Mouse (Mus musculus) left cerebral cortex, postnatal 4 days (tissue): ENCODE measurements around the gene Gm10197. TPM values are rescaled to one million over a fixed set of nuclear protein-coding genes. Genes with fewer than 3 reads are reported as not detected.
"Not testable (repeated sequence)": the region's sequence is repeated elsewhere in the genome, so short reads cannot be mapped to it uniquely, and the experiment has no call there.

Source experiments
- DNase-seq: peaks from one replicate; pipeline ENCODE4 v3.0.0-alpha.2; 2022
- intact Hi-C: fragments of 180-260 bp; cut with DNase I; formaldehyde crosslinking; loops from one replicate; pipeline ENCODE4 v1.15.1; 2025
- total RNA-seq, 2 experiments: library from RNA; stranded (reverse); gene quantifications; 2 replicates each; pipeline ENCODE4 v1.2.3; 2021

Gene Gm10197
- not detected for total RNA-seq

GRCm38 (mm10) chr19:53371666-53372065 lies at the start of gene Gm10197:
Gene Gm10197, minus strand, starts transcription at chr19:53371766.
- intact Hi-C loops, result loop anchor here (10.0 kb wide), 1 partner anchor 367 kb away; no protein-coding TSS in a partner anchor

GRCm38 (mm10) chr19:53420924-53421582 lies 49.5 kb upstream of the Gm10197 start:
- intact Hi-C loops, result no loop called here

More at GRCm38 (mm10) chr19:53371666-53372065, at the start of gene Gm10197:
- DNase-seq, result no peak

GRCm38 (mm10) chr19:53419834-53420233 lies 48.3 kb upstream of the Gm10197 start:
- peak; percentile 73 for DNase-seq
- intact Hi-C loops, result no loop called here

More at GRCm38 (mm10) chr19:53420924-53421582, 49.5 kb upstream of the Gm10197 start:
- peak; percentile 55 for DNase-seq

DNA sequence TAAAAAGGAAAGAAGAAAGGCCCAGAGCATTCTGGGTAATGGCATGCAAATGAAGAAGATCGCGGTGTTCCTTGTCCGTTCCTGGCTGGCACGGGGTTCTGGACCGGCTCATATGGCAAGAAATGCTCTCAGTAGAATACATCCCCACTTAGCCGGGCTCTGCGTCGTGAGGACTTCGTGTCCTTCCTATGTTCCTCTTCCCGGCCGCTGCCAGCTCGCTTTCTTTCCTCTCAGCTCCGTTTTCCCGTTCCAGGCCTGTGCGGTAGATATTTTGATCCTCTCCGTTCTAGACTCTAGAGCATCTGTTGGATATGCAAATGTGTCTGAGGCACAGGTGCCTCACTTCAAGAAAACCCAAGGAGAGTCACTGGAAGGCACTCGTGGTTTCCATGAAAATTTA lies 43.6 kb upstream of the Gm10197 start:
- DNase-seq, result no peak
- intact Hi-C loops, result no loop called here

- intact Hi-C loops, result no loop called here
- no peak for DNase-seq
Measured at GRCm38 (mm10) chr19:53414650-53415049, 43.1 kb upstream of the Gm10197 start.

DNA sequence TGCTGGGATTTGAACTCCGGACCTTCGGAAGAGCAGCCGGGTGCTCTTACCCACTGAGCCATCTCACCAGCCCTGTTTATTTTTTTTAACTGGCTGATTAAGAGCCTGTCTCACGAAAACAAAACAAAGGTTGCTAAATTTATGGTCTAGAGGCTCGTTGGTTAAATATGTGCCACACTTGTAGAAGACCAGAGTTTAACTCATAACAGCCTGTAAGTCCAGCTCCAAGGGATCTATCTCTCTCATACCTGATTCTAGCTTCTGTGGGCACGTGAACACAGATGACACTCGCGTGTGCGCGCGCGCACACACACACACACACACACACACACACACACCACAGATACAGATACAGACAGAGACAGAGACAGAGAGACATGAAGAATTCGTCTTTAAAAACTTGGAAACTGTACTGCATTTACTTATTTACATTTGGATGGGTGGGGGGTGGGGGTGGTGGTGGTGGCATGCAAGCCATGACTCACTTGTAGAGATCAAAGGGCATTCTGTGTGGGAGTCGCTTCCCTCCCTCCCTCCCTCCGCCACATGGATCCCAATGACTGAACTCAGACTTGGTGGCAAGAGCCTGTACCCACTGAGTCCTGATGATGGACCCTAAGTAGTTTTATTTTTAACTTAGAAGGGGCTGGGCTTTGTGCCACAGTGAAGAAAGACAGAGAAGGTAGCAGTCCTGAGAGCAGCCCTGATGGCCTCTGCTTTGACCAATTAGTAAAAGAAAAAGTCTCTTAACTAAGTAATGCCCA lies 42.2 kb upstream of the Gm10197 start:
- intact Hi-C loops, result no loop called here
- no peak for DNase-seq

GRCm38 (mm10) chr19:53412149-53412848 lies 40.7 kb upstream of the Gm10197 start:
- intact Hi-C loops, result no loop called here
- no peak for DNase-seq

DNA sequence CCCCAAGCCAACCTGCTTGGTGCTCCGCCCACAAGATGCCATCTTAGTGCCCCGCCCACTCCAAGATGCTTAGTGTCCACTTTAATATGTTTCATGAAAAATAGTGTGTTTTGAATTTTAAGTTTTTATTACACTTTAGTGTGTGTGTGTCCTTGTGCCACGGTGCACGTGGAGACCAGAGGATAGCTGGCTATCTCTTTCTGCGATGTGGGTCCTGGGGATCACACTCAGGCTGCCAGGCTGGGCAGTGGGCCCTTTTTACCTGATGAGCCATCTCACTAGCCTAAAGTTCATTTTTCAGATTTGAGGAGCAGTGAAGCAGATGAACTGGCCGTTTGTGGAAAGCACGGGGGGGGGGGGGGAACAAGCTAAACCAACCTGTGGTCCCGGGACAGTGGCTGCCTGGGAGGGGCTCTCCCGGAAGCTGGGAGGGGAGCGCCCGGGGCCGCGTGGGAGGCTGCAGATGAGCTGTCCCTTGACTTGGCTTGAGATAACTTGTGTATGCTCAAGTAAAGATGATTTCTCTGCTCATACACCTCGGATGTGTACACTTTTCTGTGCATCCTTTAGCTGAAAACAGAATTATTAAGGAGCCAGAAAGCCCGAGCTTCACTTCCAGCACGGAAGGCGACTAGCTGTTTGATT lies 38.2 kb upstream of the Gm10197 start:
- intact Hi-C loops, result no loop called here
- no peak for DNase-seq

DNA sequence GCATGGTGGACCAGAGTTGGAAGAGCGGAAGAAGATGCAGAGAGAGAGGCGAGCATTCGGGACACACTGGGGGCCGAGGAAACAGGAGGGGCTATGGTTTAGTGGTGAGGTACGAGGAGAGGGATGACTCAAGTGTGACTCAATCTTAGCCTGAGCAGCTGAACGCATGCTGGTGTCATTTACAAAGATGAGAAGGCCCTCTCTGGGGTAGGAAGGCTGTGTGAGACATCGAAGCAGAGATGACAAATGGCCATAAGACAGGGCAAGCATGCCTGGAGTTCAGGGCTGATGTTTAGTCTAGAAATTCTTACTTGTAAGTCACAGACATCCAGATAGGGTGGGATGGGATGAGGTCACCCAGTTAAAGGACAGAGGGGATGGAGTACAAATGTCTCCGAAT lies 36.8 kb upstream of the Gm10197 start:
- intact Hi-C loops, result no loop called here
- DNase-seq, result no peak

DNA sequence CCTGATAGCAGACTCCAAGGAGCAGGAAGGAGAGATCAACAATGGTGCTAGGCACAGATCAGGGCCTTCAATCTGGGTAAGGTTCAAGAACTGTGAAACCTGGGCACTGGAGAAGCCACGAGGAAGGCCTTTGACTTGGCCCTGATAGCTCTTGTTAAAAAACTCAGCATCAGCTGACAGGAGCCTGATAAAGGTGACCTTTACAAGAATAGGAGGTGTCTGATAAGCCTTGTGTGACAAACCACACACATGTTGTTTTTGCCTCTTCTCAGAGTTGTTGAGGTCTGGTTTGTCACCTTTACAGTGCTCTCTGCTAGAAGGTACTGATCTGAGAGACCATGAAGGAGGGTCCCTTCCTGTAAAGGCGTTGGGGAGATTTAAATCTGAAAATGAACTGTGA lies 35.8 kb upstream of the Gm10197 start:
- no peak for DNase-seq
- intact Hi-C loops, result no loop called here

DNA sequence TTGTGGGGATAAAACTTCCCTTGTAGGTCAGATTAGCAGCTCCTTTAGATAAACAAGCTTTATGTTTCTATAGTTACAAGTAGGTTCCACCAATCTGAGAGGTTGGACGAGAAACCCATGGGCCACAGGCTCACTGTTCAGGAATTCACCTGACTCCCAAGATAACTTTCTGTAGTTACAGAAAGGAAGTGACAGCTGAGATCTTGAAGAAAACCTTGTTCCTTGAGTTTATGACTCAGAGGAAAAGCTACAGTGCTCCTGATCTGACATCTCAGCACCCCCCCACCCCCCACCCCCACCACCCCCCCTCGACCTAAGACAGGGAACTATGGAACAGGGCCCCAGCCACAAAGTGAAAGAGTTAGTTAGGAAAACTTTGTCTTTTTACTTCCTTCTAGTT lies 34.2 kb upstream of the Gm10197 start:
- no peak for DNase-seq
- intact Hi-C loops, result no loop called here

- intact Hi-C loops, result no loop called here
- peak; percentile 96 for DNase-seq
Measured at GRCm38 (mm10) chr19:53404837-53405356, 33.3 kb upstream of the Gm10197 start.

- intact Hi-C loops, result no loop called here
- DNase-seq, result peak; percentile 55
Measured at GRCm38 (mm10) chr19:53404219-53404836, 32.8 kb upstream of the Gm10197 start.

- no peak for DNase-seq
- intact Hi-C loops, result no loop called here
Measured at GRCm38 (mm10) chr19:53402741-53403432, 31.3 kb upstream of the Gm10197 start.

DNA sequence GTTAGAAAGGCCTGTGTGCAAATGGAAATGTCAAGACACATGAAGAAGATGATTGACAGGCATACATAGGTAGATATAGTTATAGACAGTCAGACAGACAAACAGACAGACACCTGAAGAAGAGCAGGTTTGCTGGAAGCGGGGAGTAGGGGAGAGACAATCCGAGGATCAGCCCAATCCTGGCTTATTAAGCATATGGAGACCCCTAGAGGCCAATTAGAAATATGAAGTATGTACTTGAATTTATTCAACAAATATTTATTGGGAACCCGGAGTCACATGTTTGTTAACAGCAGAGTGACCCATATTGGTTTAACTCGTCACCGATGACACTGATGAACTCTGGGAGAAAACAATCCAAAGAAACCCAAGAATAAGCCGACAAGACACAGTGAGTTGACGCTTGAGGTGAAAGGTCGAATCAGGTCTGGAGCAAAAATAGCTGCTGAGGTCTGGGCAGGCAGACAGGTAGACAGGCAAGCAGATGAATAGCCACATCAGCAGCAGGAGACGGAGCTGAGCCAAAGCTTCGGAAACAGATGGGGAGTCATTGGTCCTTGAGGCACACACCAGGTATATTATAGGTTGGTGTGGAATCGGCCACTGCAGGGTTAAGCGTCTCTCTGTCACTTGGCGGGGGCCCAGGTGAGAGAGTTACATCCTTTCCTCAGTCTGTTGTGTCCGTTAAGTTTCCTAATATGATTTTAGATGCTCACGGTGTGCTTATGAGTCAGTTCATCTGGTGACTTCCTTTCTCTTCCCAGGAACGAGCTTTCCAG lies 29.0 kb upstream of the Gm10197 start:
- no peak for DNase-seq
- intact Hi-C loops, result no loop called here

DNA sequence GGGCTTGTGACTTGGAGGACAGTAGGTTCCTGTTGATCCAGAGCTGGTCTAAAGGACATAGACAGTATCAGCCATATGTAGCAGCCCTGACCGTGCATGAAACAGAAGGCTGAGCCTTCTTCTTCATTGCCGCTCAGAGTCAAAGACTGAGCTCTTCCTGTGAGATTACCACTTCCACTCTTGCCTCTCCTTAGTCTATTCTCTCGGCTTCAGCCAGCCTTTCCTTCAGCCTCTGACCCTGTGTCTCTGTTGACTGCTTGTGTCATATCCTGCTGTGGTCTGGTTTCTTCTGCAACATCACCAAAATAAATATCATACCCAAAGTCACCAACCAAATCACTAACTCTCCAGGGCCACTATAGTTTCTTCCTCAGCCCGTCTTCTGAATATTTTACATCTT lies 27.6 kb upstream of the Gm10197 start:
- intact Hi-C loops, result loop anchor here (10.0 kb wide), 1 partner anchor 236 kb away; no protein-coding TSS in a partner anchor
- no peak for DNase-seq

DNA sequence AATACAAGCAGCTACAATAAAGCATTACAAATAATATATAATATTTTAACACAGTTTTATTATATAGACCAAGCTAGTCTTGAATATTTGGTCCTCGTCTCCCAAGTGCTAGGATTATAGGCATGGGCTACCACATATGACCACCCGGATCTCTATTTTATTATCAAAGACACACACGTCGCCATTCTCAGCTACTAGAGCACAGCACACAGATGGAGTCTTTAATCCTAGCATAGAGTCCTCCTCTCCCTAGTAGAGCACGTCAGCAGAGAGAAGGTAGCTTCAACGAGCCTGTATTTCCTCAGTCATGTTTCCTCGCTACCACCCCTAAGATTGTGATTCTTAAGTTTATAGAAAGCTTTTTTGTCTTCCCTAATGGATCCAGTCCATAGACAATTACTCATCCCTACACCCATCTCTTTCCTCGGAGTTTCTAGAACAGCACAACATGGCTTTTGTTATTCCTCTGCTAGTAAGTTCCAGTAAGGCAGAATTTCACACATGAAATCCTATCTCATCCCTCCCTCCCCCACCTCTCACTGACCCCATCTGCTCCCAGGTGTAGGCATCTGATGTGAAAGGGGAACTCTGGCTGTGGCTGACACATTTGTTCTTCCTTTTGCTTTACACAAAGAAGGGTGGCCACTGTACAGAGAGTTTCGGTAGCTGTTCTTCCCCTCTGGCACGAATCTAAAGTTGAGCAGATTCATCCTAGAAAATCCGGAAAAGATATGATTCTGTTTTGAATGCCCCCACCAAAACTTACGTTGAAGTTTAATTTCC lies 26.1 kb upstream of the Gm10197 start:
- intact Hi-C loops, result loop anchor here (10.0 kb wide), 1 partner anchor 237 kb away; no protein-coding TSS in a partner anchor
- no peak for DNase-seq

DNA sequence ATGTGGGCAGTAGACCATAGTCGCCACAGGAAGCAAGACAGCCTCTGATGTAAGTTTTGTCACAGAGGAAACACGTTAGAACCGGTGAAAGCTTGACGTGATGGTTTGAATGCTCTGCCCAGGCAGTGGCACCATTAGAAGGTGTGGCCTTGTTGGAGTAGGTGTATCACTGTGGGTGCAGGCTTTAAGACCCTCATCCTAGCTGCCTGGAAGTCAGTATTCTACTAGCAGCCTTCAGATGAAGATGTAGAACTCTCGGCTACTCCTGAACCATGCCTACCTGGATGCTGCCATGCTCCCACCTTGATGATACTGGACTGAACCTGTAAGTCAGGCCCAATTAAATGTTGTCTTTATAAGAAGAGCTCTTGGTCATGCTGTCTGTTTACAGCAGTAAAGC lies 24.2 kb upstream of the Gm10197 start:
- not testable (repeated sequence) for DNase-seq
- intact Hi-C loops, result loop anchor here (1.0 to 10.0 kb wide), 2 partner anchors 183 to 239 kb away; no protein-coding TSS in a partner anchor
